Mouse (Mus musculus) megakaryocyte-erythroid progenitor cell, adult 5-6 weeks (primary cell): ENCODE data around the gene Tex14. TPM values are rescaled to one million over a fixed set of nuclear protein-coding genes. Genes with fewer than 3 reads are reported as not detected.
A peak's percentile ranks its signal among the peaks of the same experiment; 100 is the strongest.

Experiments
- ATAC-seq: replicated peaks from 2 replicates; pipeline ENCODE4 v1.8.0; 2016; ENCODE audit warnings: mild to moderate bottlenecking, inconsistent platforms; ENCODE audit not compliant: severe bottlenecking, poor library complexity, low FRiP score, low TSS enrichment
- total RNA-seq, 2 experiments: library from RNA; stranded (forward) in 1 of 2; stranded (reverse) in 1 of 2; fragments of 200-1000, 215-1000 nt in 1 of 2; fragments of >200 nt in 1 of 2; fragmentation: Nextera tagmentation in 1 of 2; gene quantifications; 2 replicates each; pipeline ENCODE4 v1.2.3; 2014 to 2017

The Tex14 gene
- total RNA-seq, 2 experiments from 2014 or later = not detected

DNA sequence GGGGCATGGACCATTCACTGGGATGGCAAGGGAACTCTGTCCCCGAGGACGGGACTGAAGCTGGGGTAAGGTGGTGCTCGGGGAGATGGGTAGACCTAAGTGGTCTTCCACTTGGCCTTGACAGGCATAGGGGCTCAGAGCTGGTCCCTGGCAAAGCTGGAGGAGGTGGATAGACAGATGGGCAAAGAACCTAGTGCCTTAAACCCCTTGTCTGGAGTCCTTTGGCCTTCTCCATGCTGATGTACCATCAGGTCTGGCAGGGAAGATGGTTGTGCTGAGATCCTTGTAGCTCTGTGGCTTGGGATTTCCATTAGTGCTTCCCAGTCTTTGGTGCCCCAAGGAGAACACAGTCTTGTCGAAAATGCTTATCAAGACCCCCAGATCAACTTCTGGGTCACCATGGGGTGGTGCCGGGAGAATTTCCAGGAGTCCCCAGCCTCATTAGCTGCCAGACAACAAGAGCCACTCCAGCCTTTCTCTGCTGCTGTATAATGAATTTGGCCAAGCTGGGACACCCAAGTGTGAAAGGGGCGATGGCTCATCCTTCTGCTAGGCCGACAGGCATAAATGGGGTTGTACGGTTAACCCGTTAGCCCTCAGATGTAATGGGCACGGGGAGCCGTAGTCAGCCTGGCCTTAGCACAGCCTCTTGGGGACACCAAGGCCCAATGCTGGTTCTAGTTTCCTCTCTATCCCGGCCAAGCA, 176.4 kb downstream of the Tex14 start:
- no peak for ATAC-seq

DNA sequence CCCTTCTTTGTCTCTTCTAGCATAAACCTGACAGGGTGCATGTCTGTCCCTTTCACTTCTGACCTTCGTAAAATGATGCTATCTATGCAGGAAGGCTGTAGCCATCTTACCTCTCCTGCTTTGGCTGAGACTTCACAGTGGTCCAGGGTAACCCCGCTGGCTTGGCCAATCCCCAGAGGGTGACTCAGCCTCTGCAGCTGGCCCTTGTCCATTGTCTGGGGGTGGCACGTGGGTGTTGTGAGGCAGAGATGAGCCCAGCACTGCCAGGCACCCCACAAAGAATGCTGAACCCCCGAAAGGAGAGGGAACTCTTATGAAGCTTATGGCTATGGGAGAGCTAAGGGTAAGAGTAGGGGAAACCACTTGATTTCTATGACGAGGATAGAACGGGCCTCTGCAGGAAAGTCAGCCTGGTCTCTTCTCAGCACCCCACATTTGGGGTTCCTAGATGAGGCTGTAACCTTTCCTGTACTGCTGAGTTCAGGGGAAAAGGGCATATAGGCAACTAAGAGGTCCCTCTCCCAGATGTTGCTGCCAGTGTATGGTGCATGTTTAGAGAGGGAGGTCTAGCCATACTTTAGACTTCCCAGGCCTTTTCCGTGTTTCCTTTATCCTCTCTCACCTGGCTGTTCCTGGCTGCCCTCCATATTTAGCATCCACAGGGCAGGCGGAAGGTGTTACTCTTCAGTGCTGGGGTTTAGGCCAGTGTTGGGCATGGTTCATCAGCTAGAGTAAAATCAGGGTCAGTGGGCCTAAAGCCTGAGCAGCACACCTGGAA, 177.3 kb downstream of the Tex14 start:
- ATAC-seq = no peak

DNA sequence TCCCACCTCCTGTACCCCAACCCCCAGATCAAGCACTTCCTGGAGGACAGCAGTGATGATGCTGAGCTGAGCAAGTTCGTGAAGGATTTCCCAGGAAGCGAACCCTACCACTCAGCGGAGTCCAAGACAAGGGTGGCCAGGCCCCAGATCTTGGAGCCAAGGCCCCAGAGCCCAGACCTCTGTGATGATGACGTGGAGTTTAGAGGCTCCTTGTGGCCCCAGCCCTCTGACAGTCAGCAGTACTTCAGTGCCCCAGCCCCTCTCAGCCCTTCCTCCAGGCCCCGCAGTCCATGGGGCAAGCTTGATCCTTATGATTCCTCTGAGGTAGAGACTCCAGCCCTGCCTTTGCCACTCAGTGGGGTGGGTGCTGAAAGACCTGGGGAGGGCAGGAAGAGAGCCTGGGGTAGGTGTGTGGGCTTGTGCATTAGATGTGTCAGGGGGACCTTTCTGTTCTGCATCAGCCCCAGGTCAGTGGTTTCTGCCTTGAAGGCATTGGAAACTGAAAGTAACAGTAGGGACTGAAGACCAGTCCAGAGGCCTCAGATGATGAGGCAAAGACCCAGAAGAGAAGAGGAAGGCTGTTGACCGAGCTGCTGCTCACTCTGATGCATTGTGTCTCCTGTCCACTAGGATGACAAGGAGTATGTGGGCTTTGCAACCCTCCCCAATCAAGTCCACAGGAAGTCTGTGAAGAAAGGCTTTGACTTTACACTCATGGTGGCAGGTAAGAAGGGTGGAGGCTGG, 178.6 kb downstream of the Tex14 start:
- no peak for ATAC-seq

DNA sequence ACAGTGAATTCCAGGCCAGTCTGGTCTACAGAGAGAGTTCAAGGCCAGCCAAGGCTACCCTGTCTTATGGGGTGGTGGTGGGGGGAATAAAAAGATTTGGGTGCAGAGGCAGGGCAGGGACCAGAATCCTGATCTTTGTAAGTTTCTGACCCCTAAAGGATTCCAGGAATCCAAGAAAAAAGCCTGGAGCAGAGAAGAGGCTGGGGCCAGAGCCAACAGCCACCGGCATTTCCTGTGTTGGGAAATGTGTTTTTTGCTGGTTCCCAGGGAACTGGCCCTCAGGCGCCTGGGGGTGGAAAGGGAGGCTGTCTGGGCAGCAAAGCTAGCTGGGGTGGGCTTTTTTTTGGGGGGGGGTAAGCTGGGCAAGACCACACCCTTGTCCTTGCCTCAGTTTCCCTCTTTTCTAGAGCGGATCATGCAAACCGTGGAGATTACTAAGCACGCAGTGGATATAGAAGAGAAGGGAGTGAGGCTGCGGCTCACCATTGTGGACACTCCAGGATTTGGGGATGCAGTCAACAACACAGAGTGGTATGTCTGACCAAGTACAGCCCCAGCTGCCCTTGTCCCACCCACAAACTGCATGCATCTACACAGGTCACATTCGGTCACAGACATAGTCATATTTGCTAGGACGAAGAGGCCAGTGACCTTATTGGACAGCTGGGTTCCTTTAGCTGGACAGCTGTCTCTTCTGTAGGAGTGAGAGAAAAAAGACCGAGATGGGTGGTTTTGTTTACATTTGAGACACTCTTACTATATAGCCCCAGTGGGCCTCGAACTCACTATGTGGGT, 180.0 kb downstream of the Tex14 start:
- no peak for ATAC-seq

DNA sequence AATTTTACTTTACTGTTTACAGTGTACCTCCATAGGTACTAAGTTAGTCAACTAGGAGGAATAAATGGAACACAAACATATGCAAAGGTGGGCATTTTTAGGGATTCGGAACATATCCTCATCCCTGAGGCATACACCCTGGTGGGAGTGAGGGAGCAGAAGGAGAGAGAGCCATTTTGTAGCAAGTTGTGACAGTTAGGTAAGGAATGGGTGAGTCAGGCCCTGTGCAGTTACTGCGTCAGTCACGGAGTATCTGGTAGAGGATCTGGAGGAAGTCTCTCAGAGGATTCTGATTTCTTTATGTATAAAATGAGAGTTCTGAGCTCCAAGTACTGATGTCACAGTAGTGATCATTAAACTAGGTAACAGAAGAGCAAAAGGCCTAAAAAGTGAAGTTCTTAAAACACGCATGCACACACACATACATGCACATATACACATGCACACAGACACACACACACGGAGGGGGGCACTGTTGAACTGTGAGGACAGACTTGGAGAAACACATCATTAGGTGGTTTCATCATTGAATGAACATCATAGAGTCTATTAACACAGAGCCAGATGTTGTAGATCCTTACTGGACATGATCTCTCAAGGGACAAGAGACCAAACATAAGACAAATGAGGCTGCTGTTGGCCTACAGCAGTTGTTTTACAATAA, 182.5 kb downstream of the Tex14 start:
- ATAC-seq = no peak

DNA sequence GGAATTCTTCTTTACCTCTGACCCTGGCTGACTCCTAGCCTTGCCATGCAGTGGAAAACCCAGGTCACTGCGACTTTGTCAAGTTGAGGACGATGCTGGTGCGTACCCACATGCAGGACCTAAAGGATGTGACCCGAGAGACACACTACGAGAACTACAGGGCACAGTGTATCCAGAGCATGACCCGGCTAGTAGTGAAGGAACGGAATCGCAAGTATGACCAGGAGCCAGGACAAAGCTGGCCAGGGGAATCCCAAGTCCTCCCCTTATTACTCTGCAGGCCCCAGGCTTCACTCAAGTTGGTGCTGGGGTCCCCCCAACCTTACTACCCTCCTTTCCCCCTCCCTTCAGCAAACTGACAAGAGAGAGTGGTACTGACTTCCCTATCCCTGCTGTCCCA, 184.7 kb downstream of the Tex14 start:
- no peak for ATAC-seq

DNA sequence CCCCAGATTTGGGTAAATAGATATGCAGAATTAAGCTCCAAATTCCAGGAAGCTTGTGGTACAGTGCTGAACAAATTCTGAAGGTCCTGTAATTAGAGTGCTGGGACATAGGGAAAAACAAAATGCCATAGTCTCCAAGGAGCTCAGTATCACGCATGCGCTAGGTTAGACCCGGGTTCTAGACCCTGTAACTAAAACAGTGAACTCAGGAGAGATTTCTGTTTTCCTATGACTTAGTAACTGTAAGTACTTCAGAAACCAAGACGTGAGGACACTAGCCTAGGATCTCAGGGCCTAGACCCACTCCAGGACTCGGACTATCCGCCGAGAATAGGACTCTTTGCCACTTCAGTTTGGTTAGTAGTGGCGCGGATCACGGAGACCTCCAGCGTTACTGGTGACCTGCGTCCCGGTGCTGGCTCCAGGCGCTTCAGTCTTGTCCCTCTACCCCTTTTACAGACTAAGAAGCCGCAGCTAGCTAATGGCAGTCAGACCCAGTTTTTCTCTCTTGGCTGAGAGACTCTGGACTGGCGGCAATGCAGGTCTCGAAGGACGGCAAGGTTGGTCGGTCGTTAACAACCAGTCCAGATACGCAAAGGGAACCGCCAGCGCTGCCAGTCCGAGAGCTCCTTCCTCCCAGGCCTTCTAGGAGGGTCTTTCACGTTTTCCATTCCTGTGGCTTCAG, 186.1 kb downstream of the Tex14 start:
- no peak for ATAC-seq

DNA sequence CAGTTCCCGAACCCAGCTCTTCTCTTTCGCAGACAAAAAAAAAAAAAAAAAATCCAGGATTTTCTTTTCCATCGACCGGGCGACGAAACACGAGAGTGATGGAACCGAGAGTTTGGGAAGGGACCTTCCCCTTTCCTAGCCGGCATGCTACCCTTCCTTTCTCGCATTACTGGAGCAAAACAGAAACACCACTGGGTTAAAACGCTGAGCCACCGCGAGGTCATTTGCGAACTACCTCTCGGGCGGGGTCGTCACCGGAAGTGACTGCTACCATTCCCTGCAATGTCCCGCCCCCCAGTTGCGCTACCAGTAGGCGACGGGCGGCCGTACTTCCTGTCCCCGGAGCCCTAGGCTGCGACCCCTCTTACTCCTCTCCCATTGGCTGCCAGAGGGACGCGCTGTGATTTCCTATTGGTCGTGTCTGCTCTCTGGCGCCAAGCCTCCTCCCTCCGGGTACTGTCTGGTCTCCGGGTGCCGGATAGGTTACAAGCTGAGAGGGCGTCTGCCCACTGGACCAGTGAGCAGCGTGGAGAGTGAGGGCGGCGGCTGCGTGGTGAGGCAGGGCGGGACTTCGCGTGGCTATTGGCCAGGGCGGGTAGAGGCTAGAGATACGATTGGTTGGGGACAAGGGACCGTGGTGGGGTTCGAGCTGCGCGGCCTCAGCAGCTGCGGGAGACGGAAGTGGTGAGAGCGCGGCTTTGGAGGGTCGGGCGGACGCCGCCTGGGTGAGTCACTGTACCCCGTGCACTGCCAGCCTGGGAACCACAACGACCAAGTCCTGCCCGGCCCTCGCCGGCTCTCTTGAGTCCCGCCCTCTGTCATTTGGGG, 186.9 kb downstream of the Tex14 start, which contains the start of gene Mtmr4:
Gene Mtmr4, plus strand, starts transcription at position 637 of the 828 bp plus-strand sequence.
- ATAC-seq = peak; percentile 93

DNA sequence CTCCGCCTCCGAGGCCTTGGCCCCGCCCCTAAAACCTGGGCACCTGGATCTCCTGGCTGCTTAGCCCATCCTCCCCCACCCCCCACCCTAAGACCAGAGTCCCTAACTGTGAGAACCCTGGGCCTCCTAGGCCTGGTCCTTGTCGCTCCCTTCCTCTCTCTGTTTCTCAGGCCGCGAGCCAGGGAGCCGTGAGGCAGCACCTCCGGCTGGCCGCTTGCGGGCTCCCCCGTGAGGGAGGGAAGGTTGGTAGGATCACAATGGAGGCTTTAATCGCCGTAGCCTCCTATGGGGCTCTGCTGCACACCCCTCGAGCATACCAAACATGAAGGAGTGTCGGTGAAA, 187.5 kb downstream of the Tex14 start:
- peak; percentile 8 for ATAC-seq

DNA sequence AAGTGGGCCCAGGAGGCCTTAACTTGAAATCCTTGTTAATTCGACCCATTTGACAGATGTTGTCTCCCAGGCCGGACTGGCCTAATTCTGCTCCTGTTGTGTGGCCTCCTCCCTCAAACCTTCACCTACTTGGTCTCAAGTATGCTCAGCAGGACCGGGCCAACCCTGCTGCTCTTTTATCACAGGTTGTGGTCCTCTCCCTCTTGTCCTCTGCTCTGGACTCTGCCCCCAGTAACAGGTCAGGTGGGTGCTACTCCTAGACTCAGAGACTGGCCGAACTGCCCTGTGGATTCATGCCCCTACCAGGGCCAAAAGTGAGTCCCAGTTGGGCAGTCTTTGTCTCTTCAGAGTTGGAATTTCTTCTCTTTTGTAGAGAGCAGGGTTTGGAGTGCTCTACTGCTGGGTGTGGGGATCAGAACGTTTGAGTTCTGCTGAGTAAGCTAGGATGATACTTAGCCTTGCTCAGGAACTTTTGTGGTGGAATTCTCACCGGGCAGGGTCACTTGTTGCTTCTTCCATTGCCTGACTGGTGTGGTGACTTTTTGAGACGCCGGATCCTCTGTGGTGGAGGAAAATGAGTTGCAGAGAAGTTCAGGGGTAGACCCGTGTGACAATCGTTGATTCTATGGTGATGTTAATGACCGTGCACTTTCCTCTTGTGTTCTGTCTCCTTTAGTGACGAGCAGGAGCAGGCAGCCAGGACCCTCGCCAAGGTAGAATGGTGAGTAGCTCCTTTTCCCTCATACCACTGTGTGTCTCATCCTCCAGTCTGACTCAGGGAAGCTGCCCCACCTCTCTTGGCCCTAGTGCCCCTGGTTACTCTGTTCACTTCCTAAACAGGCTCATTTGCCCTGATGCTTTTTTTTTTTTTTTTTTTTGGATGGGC, 188.1 kb downstream of the Tex14 start:
- ATAC-seq = no peak

DNA sequence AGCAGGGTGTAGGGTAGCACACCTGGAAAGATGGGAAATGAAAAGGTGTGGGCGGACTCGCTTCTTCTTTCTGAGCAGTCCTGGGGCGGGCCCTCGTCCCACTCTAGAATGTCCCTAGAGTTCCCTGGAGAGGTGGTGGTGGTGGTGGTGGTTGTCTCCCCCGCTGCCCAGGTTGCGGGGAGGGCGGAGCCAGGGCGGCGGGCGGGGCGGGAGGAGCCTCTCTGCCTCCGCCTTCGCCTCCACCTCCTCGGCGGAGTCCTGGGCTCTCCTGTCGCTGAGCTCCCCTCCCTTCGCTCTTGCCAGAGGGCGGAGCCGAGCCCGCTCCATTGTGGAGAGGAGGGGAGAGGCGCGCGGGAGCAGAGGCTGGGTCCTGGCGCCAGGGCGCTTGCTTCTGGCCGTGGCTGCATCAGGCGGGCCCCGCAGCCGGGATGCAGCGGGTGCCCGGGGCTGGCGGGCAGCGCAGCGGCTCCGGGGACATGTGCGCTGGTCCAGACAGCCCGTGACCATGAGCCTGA, 190.5 kb downstream of the Tex14 start:
- peak; percentile 62 for ATAC-seq

DNA sequence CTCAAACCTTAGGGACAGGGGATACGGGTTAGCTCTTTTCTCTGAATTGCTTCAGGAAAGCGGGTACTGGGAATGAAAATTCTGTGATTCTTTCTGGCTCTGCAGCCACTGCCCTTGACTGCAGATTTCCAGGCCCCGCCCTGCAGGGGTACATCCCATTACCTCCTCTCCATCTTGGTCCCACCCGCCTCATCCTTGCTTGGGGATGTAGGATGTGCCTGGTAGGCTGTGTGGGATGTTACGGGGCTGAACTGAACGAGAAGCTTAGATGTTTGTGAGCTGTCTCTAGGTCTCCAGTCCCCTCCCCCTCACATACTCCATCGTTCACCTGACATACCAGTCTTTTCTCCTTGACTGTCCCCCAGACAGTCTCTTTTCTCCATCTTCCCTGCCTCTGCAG, 191.1 kb downstream of the Tex14 start:
- ATAC-seq = no peak

DNA sequence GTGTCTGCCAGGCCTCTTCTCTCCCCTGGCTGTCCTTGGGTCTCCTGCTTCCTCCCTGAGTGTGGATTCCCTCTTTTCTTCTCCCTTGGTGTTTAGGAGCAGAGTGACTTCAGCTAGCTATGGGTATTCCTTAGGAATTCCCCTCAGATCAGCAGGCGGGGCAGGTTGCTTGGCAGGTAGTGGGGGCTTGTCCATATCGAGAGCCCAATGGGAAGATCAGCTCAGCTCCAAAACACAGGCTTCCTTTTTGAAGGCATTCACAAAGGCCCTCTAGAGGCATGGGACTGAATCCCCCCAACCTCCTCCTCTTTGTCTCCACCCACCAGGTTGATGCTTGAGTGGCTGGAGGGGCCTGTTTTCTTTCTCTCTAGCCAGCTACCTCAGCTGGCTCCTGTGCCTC, 191.6 kb downstream of the Tex14 start:
- ATAC-seq = no peak

DNA sequence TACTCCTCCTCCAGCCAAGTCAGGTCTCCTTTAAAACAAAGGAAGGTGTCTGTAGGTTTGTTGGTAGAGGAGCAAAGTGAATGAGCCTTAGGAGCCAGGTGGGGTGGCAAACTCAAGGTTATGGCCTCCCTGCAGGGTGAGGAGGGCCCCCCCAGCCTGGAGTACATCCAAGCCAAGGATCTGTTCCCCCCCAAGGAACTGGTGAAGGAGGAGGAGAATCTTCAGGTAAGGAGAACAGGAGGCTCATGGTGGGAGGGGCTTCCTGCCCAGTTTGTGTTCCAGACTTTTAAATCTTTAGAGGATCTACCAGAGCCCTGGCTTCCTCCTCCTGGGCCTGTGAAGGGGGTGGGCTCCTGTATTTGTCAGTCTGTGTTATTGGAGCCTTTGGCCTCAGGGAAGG, 192.2 kb downstream of the Tex14 start:
- no peak for ATAC-seq

DNA sequence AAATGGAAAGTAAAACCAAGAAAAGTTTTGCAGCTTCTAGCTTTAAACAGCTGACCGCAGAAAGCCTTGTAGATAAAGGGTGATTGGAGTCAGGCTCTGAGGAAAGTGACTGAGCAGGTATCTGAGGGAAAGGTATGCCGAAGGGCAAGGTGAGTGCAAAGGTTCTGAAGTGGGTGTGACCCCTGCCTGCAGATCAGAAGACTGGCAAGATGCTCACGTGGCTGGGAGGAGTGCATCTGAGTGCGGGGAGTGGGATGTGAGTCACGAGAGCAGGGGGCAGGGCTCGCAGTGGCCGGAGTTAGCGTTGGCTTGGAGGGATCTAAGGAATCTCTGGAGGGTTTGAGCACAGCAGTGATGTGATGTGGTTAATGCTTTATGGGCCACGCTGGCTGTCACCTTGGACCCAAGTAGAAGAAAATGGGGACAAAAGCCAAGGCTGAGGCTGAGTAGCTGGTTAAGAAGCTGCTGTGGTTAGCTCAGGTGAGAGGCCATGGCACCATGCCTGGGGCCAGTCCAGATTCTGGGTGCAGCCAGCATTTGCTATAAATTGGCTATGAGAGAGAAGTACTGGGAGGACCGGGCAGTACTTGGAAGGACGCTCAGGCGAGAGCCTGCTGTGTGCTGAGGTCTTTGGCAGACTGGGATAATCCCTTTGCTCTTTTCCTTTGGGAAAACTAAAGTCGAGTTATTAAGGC, 194.7 kb downstream of the Tex14 start:
- no peak for ATAC-seq

DNA sequence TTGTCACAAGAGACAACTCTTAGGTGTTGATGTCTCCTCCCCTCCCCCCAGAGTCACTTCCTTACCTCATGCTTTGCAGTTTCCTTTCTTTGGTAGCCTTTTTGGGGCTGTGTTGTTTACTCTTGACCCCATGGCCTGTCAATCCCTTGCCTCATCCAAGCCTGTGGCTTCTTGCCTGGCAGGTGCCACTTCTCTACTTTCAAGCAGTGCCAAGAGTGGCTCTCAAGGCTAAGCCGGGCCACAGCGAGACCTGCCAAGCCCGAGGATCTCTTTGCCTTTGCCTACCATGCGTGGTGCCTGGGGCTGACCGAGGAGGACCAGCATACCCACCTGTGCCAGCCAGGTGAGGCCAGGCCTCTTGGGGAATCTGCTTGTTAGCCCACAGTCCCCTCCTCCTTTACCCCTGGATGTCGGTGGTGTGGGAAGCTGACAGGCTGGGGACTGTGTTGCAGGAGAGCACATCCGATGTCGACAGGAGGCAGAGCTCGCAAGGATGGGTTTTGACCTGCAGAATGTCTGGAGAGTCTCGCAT, 195.5 kb downstream of the Tex14 start:
- ATAC-seq = no peak
